Mouse (Mus musculus): ENCODE measurements around the gene Clcn1.

DNA sequence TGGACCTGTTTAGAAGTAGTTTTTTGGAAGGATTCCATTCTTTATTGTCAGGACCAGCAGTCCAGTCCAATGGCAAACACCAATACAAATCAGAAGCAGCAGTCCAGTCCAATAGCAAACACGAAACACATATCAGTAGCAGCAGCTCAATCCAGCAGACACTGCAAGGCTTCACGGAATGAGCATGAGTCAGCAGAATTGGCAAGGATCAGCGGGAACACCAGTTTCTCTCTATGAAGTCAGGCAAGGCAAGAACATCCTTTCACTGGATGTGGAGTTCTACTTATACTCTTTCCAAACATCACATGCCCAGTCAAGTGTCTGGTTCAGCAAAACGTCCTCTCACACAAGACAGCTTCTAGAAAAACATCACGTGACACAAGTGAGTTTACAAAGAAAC lies 53.5 kb downstream of the Clcn1 start:
- TF ChIP-seq CTCF (IDR thresholded peaks at IDR 0.05; ENCODE audit: borderline replicate concordance, extremely low read depth, insufficient read depth, insufficient read length), result no peak
- TF ChIP-seq POLR2A (IDR thresholded peaks at IDR 0.05; ENCODE audit: borderline replicate concordance, extremely low read depth, insufficient read depth, insufficient read length, poor library complexity, severe bottlenecking), result no peak
